Mouse (Mus musculus) olfactory bulb, adult 2 months (tissue): Measurements from ENCODE around the gene Padi2. TPM values are rescaled to one million over a fixed set of nuclear protein-coding genes. Genes with fewer than 3 reads are reported as not detected.

Source experiments
- H3K27ac ChIP-seq: fragments of 200-500 bp; 2 replicates; pipeline ENCODE4 v1.5.1; 2012; ENCODE audit warnings: low read depth, low read length; ENCODE audit not compliant: insufficient read depth
- H3K4me1 ChIP-seq: fragments of 200-500 bp; 2 replicates; pipeline ENCODE4 v1.6.1; 2012; ENCODE audit warnings: low read length; ENCODE audit not compliant: control insufficient read depth, insufficient read depth
- H3K4me3 ChIP-seq: fragments of 200-500 bp; 2 replicates; pipeline ENCODE4 v1.5.1; 2012; ENCODE audit warnings: mild to moderate bottlenecking, low read depth, low read length, moderate library complexity; ENCODE audit not compliant: insufficient read depth
- CTCF ChIP-seq: fragments of 200-500 bp; IDR thresholded peaks from 2 replicates; pipeline ENCODE4 v1.5.1; 2012; ENCODE audit warnings: low read depth, mild to moderate bottlenecking, low read length, moderate library complexity; ENCODE audit not compliant: insufficient read depth
- POLR2A ChIP-seq: fragments of 200-500 bp; IDR thresholded peaks from 2 replicates; pipeline ENCODE4 v1.6.1; 2012; ENCODE audit warnings: mild to moderate bottlenecking, low read depth, low read length, moderate library complexity; ENCODE audit not compliant: insufficient read depth
- WGBS: fragments of 180-500 bp; shearing (Covaris S2); methylation state at CpG from one replicate; pipeline ENCODE4 v1.1.7; 2018; 5-methylcytosine and 5-hydroxymethylcytosine counted together
- polyA plus RNA-seq: library from polyadenylated mRNA; stranded (reverse); fragments of >200 nt; gene quantifications from 2 replicates; pipeline ENCODE4 v1.2.4, GENCODE M21; 2012; ENCODE audit warnings: low replicate concordance; ENCODE audit not compliant: missing spikeins, insufficient read depth, insufficient read length

Gene Padi2
- not detected in 2 replicates for polyA plus RNA-seq

DNA sequence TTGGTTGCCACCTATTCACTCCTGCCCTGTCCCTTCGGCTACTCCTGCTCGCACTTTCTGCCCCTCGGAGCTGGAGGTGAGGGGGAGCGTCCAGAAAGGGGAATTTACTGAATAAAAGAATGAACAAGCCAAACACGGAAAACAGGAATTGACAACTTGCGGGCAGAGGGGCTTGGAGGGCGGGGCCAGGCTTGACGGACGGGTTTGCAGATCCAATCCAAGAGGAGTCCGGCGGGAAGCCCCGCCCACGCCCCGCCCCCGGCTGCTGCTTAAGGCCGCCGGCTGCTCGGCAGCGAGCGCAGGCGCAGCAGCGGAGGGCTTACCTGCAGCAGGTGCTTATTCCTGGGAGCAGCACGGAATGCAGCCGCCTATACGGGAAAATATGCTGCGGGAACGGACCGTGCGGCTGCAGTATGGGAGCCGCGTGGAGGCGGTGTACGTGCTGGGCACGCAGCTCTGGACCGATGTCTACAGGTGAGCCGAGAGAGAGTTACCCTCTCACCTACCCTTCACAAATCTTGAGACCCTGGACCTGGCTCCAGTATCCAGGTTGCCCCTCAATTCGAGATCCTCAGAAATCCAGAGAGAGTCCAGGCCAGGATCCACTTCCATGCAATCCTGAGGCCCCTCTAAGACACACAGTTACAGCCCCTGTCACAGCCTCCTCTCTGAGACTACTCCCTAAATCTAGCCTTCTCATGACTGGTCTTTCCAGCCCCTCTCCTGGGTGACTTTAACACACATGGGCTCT lies at the start of gene Padi2:
Gene Padi2 (plus strand): TSS at position 269 of the 751 bp plus-strand sequence.
- H3K27ac ChIP-seq = no peak within 1 kb of the TSS
- peak within 1 kb of the TSS; percentile 66 for H3K4me3 ChIP-seq
- H3K4me1 ChIP-seq = peaks cover 32% of the 10 kb centered on the region
- WGBS = 2% methylated on average over 37 of the region's 37 CpGs
- no peak for TF ChIP-seq POLR2A
- TF ChIP-seq CTCF = no peak

DNA sequence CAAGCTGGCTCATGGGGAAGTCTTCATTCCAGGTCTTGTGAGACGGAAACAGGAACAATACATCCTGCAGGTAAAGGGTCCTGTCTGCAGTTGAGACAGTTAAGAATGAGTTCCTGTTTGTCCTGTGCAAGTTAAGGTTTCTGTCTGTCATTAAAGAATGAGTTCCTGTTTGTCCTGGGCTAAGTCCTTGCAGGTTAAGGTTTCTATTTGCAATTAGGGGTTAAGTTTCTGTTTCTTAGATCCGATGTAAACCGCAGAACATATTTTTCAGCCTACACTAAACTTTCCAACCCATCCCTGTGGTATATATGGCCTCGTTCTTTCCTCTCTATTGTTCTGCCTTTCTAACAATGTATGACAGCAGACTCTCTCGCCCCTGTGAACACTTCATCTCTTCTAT lies 49.1 kb upstream of the Padi2 start:
- 85% methylated on average over 5 of the region's 5 CpGs for WGBS
- no peak for TF ChIP-seq CTCF
- TF ChIP-seq POLR2A = no peak
- Histone ChIP-seq H3K4me1 (no peaks in the 10 kb centered on the region), H3K4me3 (no peak overlapping the region), H3K27ac (no peak overlapping the region)

DNA sequence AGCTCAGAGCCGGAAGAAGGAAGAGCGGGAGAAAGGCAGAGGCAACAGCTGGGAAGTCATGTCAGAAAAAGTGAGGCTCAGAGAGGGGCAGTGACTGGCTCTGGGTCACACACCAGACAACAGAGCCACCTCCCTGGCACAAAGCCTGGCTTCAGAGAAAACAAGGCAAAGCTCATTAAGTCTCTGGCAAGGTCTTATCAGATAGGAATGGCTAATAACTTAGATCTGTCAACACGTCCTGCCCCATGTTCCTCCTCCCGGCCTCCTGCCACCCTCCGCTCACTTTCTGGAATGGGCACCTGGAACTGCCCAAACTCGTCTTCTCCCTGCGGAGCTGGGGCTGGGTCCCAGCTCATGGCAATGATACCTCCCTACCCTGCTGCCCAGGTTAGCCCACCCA lies 48.3 kb upstream of the Padi2 start:
- Histone ChIP-seq H3K4me3 (no peak overlapping the region), H3K27ac (no peak overlapping the region), H3K4me1 (no peaks in the 10 kb centered on the region)
- WGBS = 74% methylated on average over 7 of the region's 7 CpGs
- TF ChIP-seq CTCF (no peak), POLR2A (no peak)

DNA sequence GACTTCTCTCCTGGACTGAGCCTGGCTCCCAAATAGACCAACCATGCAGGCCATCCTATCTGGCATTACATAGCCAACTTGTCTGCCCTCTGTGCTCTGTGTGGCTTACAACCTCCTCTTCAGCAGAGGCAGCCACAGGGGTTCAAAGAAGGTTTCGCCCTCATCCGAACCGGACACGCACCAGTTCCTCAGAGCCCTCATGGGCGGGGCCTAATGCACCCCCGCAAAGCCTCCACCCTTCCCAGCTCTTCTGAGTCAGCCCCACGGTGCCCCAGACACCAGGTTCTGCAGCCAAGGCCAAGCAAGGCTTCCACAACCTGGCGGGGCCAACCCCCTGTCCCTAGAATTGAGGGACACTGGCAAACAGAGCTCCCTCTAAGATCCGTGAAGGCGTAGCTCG lies 46.9 kb upstream of the Padi2 start:
- no peak overlapping the region for H3K27ac ChIP-seq
- TF ChIP-seq CTCF (no peak), POLR2A (no peak)
- no peaks in the 10 kb centered on the region for H3K4me1 ChIP-seq
- no peak overlapping the region for H3K4me3 ChIP-seq
- 89% methylated on average over 11 of the region's 11 CpGs for WGBS

DNA sequence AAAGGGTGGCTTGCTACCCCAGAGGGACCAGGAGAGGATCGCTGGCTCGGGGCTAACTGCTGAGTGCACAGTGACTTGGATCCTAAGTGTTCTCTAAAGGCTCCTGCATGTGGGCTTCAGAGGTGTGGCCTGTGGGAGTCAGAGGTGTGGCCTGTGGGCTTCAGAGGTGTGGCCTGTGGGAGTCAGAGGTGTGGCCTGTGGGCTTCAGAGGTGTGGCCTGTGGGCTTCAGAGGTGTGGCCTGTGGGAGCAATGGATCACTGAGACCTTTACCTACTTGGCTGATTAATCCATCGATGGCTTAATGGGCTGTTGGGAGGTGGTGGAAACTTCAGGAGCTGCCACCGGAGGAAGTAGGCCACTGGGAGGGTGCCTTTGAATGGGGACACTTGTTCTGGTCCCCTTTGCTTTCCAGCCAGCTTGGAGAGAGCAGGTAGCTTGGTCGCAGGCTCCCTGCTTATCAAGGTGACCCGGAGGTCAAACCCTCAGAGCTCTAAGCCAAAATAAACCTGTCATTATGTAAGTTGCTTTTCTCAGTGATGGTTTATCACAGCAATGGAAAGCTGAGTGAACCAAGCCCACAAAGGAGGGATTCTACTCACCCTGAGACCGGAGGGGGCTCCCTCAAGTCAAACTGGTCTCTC lies 45.9 kb upstream of the Padi2 start:
- TF ChIP-seq POLR2A (no peak), CTCF (no peak)
- 68% methylated on average over 7 of the region's 7 CpGs for WGBS
- Histone ChIP-seq H3K4me3 (no peak overlapping the region), H3K27ac (no peak overlapping the region), H3K4me1 (no peaks in the 10 kb centered on the region)

DNA sequence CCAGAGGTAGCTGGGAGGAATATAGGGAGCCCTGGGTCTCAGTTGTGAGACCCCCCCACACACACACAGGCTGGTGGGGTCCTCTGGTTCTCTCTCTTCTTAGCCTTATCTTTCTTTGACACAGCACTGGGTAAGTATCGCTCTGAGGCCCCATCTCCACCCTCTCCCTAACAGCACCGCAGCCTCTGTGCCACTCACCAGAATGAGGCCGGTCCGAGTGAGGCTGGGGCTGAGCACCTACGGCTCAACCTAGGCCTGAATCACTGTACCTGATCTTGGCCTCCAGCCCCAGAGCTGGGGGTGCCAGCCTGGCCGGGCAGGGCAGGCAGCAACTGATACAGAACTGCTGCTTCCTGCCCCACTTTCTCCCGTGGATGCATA lies 45.4 kb upstream of the Padi2 start:
- no peaks in the 10 kb centered on the region for H3K4me1 ChIP-seq
- H3K27ac ChIP-seq = no peak overlapping the region
- 88% methylated on average over 7 of the region's 7 CpGs for WGBS
- no peak overlapping the region for H3K4me3 ChIP-seq
- TF ChIP-seq POLR2A = no peak
- no peak for TF ChIP-seq CTCF

DNA sequence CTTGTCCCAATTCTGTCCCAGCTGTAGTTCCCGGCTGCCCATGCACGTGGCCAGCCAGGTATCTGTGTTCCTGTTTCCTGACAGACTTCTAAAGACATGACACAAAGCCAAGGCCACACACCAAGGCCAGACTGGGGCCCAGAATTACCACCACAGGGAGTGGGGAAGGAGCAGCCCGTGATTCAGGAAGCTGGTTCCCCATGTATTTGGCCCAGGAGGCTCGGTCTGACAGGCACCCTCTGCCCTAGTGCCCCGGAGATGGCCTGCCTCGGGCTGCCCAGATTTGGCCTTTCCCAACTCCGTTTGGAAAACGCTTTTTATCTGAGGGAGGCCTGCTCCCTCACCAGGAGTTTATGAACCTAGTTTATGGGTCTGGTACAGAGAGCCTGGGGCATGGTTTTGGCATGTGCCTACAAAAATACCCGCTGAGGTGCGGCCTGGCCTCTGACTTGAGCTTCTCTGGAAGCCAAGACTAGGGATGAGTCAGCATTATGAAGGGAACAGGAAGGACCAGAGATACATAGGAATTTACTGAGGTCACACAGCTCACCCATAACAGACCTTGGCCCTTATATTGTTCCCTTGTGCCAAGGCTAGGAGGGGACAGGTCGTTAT lies 44.0 kb upstream of the Padi2 start:
- WGBS = 82% methylated on average over 11 of the region's 11 CpGs
- no peak overlapping the region for H3K27ac ChIP-seq
- no peak overlapping the region for H3K4me3 ChIP-seq
- TF ChIP-seq POLR2A = no peak
- TF ChIP-seq CTCF = no peak
- no peaks in the 10 kb centered on the region for H3K4me1 ChIP-seq

DNA sequence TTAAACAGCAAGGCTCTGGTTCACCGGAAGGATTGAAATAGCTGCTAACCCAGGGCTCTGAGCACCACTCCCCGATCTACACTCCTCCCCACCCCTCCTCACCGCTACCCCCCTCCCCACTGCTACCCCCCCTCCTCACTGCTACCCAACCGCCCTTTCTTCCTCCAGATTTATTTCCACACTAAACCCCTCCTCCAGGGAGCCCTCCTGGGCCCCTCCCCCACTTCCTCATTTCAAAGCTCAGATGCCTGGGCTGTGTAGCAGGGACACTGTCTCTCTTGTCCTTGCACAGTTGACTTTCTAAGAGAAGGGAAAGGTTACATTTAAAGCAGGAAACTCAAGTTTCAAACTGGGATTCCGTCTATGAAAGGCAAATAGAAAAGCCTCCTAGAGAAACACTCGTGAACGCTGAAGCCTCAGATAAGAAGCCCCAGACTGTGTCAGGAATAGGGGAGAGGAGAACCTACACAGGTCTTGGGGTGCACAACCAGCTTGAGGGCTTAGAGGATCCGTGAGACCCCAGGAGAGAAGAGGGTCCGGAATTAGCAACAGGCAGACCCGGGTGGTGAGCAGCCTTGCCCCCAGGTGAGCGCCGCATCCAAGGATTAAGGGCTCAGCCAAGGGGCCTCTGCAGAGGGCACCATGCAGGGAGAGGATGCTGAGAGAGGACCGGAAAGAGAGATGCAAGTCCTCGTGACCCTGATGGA lies 37.5 kb upstream of the Padi2 start:
- no peak for TF ChIP-seq CTCF
- no peak for TF ChIP-seq POLR2A
- WGBS = 11% methylated on average over 14 of the region's 14 CpGs
- H3K4me1 ChIP-seq = no peaks in the 10 kb centered on the region
- no peak overlapping the region for H3K4me3 ChIP-seq
- no peak overlapping the region for H3K27ac ChIP-seq
